Mouse (Mus musculus): ENCODE results near the gene Scand1. TPM values are rescaled to one million over a fixed set of nuclear protein-coding genes. Genes with fewer than 3 reads are reported as not detected.

Gene Scand1
- polyA plus RNA-seq, 1 experiment from 2014 or later = 60.2 TPM

DNA sequence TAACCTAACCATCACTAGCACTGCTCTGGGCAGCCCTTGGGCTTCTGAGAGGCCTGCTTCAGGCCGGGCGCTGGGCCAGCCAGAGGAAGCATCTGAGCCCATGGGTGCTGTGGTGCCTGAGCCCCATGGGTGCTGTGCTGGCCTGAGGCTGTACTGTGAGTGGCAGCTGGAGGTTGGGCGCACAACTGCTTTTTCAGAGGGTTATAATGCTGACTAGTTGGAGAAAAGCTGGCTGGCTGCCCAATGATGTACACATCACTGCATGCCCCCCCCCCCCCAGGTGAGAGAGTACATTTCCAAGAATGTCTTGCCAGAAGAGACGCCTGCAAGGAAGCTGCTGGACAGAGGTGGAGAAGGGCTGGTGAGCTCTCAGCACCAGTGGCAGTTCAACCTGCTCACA lies 8.2 kb downstream of the Scand1 start:
- H3K36me3 ChIP-seq (replicated peaks) = peaks cover 85% of the 10 kb centered on the region
- no peak for DNase-seq (ENCODE audit: low spot score)

DNA sequence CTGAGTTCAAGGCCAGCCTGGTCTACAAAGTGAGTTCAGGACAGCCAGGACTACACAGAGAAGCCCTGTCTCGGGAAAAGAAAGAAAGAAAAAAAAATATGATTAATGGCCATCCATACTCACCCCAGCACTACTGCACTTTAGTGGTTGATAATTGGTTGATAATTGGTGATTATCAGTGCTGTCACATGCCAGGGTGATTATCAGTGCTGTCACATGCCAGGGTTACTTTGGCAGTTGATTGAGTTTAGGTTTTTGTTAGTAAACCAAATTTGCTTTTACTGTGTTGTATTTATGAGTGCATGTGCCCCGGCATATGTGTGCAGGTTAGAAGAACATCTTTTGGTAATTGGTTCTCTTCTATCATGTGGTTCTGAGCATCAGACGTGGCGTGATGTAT lies 10.4 kb downstream of the Scand1 start:
- DNase-seq (ENCODE audit: low spot score) = no peak
- H3K36me3 ChIP-seq (replicated peaks) = peaks cover 91% of the 10 kb centered on the region
- WGBS = 88% methylated on average over 4 of the region's 4 CpGs

More for the DNA sequence above, 8.2 kb downstream of the Scand1 start:
- Histone ChIP-seq H3K27ac (replicated peaks) (no peak overlapping the region), H3K27me3 (replicated peaks; ENCODE audit: low read depth, poor library complexity, severe bottlenecking) (no peaks in the 10 kb centered on the region), H3K4me1 (no peaks in the 10 kb centered on the region), H3K9me3 (no peaks in the 10 kb centered on the region), H3K4me3 (no peak overlapping the region)
- 96% methylated on average over 4 of the region's 4 CpGs for WGBS

DNA sequence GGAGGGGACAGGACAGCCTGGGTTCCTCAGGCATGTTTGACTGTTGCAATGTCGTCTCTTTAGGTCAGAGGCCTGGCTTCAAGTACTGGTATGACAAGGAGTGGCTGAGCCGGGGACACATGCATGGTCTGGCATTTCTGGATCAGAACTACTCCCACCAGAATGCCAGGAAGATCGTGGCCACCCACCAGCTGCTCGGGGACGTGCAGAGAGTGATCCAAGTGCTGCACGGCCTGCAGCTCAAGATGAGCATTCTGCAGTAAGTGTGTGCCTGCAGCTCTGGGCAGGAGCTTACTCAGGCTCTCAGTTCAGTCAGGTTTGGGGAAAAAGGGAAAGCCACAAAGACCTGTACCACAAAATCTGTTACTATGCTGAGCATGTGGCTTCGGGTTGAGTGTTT lies 14.0 kb downstream of the Scand1 start:
- Histone ChIP-seq H3K4me3 (no peak overlapping the region), H3K4me1 (no peaks in the 10 kb centered on the region), H3K9me3 (no peaks in the 10 kb centered on the region), H3K36me3 (replicated peaks) (peaks cover 93% of the 10 kb centered on the region), H3K27ac (replicated peaks) (no peak overlapping the region), H3K27me3 (replicated peaks; ENCODE audit: low read depth, poor library complexity, severe bottlenecking) (no peaks in the 10 kb centered on the region)
- no peak for DNase-seq (ENCODE audit: low spot score)
- WGBS = 89% methylated on average over 7 of the region's 7 CpGs

More for the DNA sequence above, 10.4 kb downstream of the Scand1 start:
- H3K4me3 ChIP-seq = no peak overlapping the region
- H3K9me3 ChIP-seq = no peaks in the 10 kb centered on the region
- H3K4me1 ChIP-seq = no peaks in the 10 kb centered on the region
- H3K27me3 ChIP-seq (replicated peaks; ENCODE audit: low read depth, poor library complexity, severe bottlenecking) = no peaks in the 10 kb centered on the region
- H3K27ac ChIP-seq (replicated peaks) = no peak overlapping the region

DNA sequence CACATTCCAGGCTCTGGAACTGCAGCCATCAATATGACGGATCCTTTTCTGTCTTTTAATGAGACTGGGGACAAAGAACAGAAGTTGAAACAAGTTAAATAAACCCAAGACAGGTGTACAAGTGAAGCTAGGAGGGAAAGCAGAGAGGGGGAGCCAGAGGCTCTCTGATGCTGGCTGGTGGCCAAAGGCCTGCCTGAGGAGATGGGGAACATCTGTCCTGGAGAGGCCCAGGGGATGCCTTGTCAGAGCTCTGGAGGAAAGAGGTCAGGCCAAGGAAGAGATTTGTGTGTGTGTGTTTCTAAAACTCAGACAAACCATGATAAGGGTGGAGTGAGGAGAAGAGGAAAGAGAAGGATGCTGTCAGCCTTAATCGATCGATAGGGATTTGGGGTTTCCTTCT lies 14.9 kb downstream of the Scand1 start:
- no peak overlapping the region for H3K4me3 ChIP-seq
- 88% methylated on average over 3 of the region's 3 CpGs for WGBS
- DNase-seq (ENCODE audit: low spot score) = no peak
- H3K9me3 ChIP-seq = no peaks in the 10 kb centered on the region
- no peaks in the 10 kb centered on the region for H3K27me3 ChIP-seq (replicated peaks; ENCODE audit: low read depth, poor library complexity, severe bottlenecking)
- no peaks in the 10 kb centered on the region for H3K4me1 ChIP-seq
- peaks cover 93% of the 10 kb centered on the region for H3K36me3 ChIP-seq (replicated peaks)
- no peak overlapping the region for H3K27ac ChIP-seq (replicated peaks)

DNA sequence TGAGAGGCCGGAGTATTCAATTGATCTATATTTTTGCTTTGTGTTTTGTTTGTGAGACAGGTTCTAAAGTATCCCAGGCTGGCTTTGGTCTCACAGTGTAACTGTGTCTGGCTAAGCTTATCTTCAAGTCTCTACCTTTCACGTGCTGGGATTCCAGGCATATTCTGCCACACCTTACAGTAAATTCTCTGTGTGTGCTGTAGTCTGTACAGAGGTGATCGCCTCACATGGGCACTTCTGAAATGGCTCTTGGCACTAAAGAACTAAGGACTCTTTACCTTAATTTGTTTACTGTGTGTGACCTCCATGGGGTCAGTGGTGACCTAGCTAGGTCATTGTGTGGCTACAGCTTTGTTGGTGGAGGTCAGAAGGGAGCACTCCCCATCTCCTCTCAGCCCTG lies 16.3 kb downstream of the Scand1 start:
- Histone ChIP-seq H3K27ac (replicated peaks) (no peak overlapping the region), H3K9me3 (no peaks in the 10 kb centered on the region), H3K4me1 (no peaks in the 10 kb centered on the region), H3K27me3 (replicated peaks; ENCODE audit: low read depth, poor library complexity, severe bottlenecking) (no peaks in the 10 kb centered on the region), H3K4me3 (no peak overlapping the region), H3K36me3 (replicated peaks) (peaks cover 93% of the 10 kb centered on the region)
- 94% methylated on average over 3 of the region's 3 CpGs for WGBS
- no peak for DNase-seq (ENCODE audit: low spot score)

DNA sequence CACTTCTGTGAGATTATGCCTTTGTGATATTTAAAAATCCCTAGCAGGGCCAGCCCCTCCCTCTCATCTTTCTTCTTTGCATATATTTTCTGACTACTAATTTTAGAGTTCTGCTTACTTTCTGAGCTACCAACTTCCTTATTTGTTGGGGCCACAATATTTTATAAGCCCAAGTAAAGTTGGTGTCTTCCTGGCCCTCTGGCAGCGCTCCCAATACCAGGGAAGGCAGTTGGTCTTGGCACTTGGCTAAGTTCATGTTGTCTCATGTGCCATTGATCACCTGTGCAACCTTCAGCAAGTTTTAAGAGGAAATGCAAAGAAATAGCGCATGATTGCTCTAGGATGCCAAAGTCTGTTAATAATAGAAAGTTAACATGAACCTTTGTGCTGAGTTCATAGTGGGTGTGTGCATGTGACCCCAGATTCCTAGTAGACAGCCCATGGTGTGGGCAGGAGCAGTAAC lies 16.9 kb downstream of the Scand1 start:
- no peak overlapping the region for H3K4me3 ChIP-seq
- peaks cover 93% of the 10 kb centered on the region for H3K36me3 ChIP-seq (replicated peaks)
- no peaks in the 10 kb centered on the region for H3K4me1 ChIP-seq
- H3K27me3 ChIP-seq (replicated peaks; ENCODE audit: low read depth, poor library complexity, severe bottlenecking) = no peaks in the 10 kb centered on the region
- no peaks in the 10 kb centered on the region for H3K9me3 ChIP-seq
- DNase-seq (ENCODE audit: low spot score) = no peak
- no peak overlapping the region for H3K27ac ChIP-seq (replicated peaks)
- 93% methylated on average over 2 of the region's 2 CpGs for WGBS

DNA sequence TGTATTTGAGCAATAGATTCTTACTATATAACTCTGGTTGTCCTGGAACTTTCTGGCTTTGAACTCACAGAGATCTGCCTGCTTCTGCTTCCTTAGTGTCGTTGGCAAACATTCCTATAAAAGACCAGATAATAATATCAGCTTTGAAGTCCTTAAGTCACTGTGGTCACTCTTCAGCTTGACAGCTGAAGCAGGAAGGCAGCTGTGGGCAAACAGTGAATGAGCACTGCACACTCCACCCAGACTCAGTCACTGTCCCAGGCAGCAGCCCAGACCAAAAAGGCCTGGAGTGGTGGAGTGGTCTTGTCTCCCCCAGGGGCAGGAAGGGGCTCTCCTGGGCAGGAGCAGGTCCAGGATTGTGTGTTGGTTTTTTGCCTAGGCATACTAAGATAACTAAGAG lies 20.5 kb downstream of the Scand1 start:
- Histone ChIP-seq H3K9me3 (no peaks in the 10 kb centered on the region), H3K27ac (replicated peaks) (no peak overlapping the region), H3K4me1 (no peaks in the 10 kb centered on the region), H3K36me3 (replicated peaks) (peaks cover 99% of the 10 kb centered on the region), H3K4me3 (no peak overlapping the region), H3K27me3 (replicated peaks; ENCODE audit: low read depth, poor library complexity, severe bottlenecking) (no peaks in the 10 kb centered on the region)
- 92% methylated on average over 1 of the region's 1 CpGs for WGBS
- no peak for DNase-seq (ENCODE audit: low spot score)

DNA sequence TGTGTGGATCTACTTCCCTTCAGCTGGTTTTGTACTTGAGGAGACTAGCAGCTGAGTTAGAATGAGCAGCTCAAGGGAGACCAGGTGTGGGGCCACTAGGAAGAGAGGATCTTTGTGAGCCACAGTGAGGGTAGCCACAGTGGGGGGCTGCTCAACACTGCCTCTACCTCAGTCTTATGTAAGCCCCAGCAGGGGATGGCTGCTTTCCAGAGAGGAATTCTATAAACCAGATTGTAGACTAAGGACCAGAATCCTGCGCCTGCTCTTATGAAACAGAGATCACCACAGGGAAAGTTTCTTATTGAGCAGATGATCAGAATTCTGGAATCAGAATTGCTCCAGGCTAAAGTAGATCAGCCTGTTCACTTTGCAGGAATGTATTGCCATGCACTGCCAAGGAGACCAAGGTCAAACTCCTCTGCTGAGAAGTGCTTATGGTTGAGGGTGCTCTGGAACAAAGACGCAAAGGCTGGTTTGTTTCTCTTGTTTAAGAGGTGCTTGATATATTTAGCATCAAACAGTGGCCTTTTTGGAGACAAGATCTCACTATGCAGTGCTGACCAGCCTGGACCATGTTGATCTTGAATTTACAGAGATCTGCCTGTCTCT lies 22.8 kb downstream of the Scand1 start:
- Histone ChIP-seq H3K27me3 (replicated peaks; ENCODE audit: low read depth, poor library complexity, severe bottlenecking) (no peaks in the 10 kb centered on the region), H3K4me1 (no peaks in the 10 kb centered on the region), H3K27ac (replicated peaks) (no peak overlapping the region), H3K36me3 (replicated peaks) (peaks cover 99% of the 10 kb centered on the region), H3K4me3 (no peak overlapping the region), H3K9me3 (no peaks in the 10 kb centered on the region)
- DNase-seq (ENCODE audit: low spot score) = no peak
- WGBS = 93% methylated on average over 2 of the region's 2 CpGs

DNA sequence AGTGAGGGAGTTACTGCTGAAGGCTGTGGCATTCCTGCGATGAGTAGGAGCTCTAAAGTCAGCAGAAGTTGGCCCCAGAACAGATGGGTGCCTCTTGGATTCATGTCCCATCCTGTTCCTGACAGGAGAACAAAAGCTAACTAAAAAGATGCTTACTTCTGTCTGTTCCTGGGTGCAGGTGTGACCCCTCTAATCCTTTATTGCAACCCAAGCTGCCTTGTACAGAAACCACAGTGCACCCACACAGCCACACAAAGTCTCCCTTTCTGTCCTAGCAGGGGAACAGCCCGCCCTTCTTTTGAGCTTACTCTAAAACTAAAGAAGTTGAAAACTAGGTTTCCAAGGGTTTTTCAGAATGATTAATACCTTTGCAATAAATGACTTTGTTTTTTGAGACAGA lies 24.3 kb downstream of the Scand1 start:
- H3K27ac ChIP-seq (replicated peaks) = no peak overlapping the region
- H3K36me3 ChIP-seq (replicated peaks) = peaks cover 96% of the 10 kb centered on the region
- H3K9me3 ChIP-seq = no peaks in the 10 kb centered on the region
- DNase-seq (ENCODE audit: low spot score) = no peak
- no peaks in the 10 kb centered on the region for H3K4me1 ChIP-seq
- H3K4me3 ChIP-seq = no peak overlapping the region
- 95% methylated on average over 2 of the region's 2 CpGs for WGBS
- no peaks in the 10 kb centered on the region for H3K27me3 ChIP-seq (replicated peaks; ENCODE audit: low read depth, poor library complexity, severe bottlenecking)

DNA sequence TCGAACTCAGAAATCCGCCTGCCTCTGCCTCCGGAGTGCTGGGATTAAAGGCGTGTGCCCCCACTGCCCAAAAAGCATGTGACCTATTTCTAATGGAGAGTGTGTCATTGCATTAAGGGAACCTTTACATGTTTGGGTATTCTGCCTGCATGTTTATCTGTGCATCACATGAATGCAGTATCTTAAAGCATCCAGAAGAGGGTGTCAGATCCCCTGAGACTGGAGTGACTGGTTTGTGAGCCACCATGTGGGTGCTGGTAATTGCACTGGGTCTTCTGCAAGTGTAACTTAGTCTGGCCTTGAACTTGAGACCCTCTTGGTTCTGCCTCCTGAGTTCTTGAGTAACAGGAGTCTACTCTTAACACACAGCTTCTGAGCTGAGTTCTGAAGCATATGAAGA lies 25.8 kb downstream of the Scand1 start:
- whole genome bisulfite sequencing = 95% methylated on average over 4 of the region's 4 CpGs
- H3K9me3 ChIP-seq = no peaks in the 10 kb centered on the region
- no peaks in the 10 kb centered on the region for H3K27me3 ChIP-seq (replicated peaks; ENCODE audit: low read depth, poor library complexity, severe bottlenecking)
- no peak overlapping the region for H3K27ac ChIP-seq (replicated peaks)
- no peak overlapping the region for H3K4me3 ChIP-seq
- no peak for DNase-seq (ENCODE audit: low spot score)
- H3K36me3 ChIP-seq (replicated peaks) = peaks cover 96% of the 10 kb centered on the region
- H3K4me1 ChIP-seq = no peaks in the 10 kb centered on the region

DNA sequence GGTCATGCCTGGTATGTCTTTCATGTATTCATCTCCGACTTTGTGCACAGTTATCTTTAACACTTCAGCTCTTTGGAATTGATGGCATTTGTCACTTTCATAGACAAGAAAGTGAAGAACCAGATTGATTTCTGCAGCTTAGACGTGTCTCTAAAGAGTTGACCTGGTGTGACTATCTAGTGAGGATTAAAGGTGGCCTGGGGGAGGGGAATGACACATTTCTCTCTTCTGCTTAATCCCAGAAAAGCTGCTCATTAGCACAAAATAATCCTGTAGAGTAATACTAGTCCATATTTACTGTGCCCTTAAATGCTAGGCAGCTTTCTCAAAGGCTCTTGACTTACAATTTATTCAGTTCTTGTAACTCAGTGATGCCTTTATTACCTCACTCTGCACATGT lies 27.3 kb downstream of the Scand1 start:
- no peaks in the 10 kb centered on the region for H3K9me3 ChIP-seq
- no peak overlapping the region for H3K27ac ChIP-seq (replicated peaks)
- no peaks in the 10 kb centered on the region for H3K27me3 ChIP-seq (replicated peaks; ENCODE audit: low read depth, poor library complexity, severe bottlenecking)
- peaks cover 91% of the 10 kb centered on the region for H3K36me3 ChIP-seq (replicated peaks)
- 84% methylated on average over 2 of the region's 2 CpGs for WGBS
- no peaks in the 10 kb centered on the region for H3K4me1 ChIP-seq
- H3K4me3 ChIP-seq = no peak overlapping the region
- no peak for DNase-seq (ENCODE audit: low spot score)

DNA sequence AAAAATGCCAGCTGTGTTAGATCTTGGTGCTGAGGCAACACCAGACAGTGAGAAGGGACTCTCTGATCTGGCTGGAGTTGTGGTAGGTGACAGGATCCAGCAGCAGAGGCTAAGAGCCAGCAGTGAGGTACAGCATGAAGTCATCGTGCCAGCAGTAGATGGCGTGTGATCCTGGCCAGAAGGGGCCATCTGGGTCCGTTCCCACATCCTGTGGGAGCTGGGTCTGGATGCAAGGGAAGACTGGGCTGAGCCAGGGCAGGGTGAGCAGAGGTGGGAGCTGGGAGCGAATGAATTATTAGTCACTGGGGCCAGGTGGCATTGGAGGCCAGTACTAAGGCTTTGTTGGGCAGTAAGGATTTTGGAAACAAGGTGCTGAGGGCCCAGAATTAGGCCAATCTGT lies 31.3 kb downstream of the Scand1 start:
- no peak overlapping the region for H3K4me3 ChIP-seq
- peaks cover 88% of the 10 kb centered on the region for H3K36me3 ChIP-seq (replicated peaks)
- no peak overlapping the region for H3K27ac ChIP-seq (replicated peaks)
- H3K9me3 ChIP-seq = no peaks in the 10 kb centered on the region
- H3K27me3 ChIP-seq (replicated peaks; ENCODE audit: low read depth, poor library complexity, severe bottlenecking) = no peaks in the 10 kb centered on the region
- DNase-seq (ENCODE audit: low spot score) = no peak
- WGBS = 83% methylated on average over 4 of the region's 4 CpGs
- peaks cover 3% of the 10 kb centered on the region; the same call in 1 of the 2 replicates for H3K4me1 ChIP-seq

DNA sequence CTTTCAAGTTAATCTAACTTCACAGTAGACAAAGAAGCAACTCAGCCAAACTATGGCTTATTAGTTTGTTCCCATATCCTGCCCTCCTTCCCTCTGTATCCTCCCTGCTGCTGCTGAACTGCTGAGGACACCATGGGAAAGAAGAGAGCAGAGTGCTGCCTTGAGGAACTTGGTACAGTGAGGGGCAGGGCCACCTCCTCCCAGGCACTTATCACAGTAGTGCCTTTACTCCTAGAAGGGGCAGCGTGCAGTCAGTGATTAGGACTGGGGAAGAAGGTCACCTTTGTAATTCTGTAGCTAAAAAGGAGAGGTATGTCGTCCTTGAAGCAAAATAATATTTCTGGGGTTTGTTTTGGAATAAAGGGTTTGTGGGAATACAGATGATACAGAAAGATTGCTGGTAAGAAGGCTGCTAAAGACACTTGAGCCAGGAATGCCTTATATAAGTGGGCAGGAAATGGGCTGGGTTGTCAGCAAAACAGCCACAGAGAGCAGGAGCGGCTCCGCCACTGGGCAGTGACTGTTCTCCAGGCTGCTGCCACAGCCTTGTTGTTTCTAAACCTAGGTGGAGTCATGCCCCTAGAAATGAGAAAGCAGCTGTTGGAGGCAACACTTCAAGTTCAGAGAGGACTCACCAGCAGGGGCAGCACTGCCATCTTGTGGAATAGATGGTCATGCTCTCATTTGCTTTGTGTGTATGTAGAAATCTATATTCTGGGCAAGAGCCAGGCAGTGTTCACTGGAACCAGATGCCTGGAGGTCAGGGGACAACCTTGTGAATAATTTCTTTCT lies 34.1 kb downstream of the Scand1 start:
- Histone ChIP-seq H3K4me1 (peaks cover 3% of the 10 kb centered on the region; the same call in 1 of the 2 replicates), H3K9me3 (no peaks in the 10 kb centered on the region), H3K4me3 (no peak overlapping the region), H3K36me3 (replicated peaks) (peaks cover 77% of the 10 kb centered on the region), H3K27me3 (replicated peaks; ENCODE audit: low read depth, poor library complexity, severe bottlenecking) (no peaks in the 10 kb centered on the region), H3K27ac (replicated peaks) (no peak overlapping the region)
- DNase-seq (ENCODE audit: low spot score) = peak; percentile 80
- WGBS = 66% methylated on average over 4 of the region's 4 CpGs
